Mouse (Mus musculus): Measurements from ENCODE around the gene Trpv4.
A peak's percentile ranks its signal among the peaks of the same experiment; 100 is the strongest.

Gene Trpv4

DNA sequence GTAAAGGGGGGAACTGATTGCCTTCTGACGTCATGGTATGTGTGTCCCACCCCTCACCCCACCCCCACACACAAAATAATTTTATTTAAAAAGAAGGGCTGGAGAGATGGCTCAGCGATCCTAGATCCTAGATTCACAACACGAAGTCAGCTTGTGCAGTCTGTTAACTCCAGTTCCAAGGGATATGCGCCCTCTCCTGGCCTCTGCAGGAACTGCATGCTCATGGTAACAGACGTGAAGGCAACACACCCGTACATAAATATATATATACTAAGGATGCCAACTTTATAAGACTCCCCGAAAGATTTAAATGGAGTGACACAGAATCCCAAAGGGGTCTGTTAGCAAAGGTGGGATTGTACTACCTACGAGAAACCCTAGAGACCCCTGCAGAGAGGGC is 39.4 kb downstream of the Trpv4 start:
- DNase-seq (ENCODE audit: low spot score) = peak; percentile 46

- no peak for DNase-seq (ENCODE audit: low spot score)
Measured at GRCm38 (mm10) chr5:114617809-114618208, 40.4 kb downstream of the Trpv4 start.

DNA sequence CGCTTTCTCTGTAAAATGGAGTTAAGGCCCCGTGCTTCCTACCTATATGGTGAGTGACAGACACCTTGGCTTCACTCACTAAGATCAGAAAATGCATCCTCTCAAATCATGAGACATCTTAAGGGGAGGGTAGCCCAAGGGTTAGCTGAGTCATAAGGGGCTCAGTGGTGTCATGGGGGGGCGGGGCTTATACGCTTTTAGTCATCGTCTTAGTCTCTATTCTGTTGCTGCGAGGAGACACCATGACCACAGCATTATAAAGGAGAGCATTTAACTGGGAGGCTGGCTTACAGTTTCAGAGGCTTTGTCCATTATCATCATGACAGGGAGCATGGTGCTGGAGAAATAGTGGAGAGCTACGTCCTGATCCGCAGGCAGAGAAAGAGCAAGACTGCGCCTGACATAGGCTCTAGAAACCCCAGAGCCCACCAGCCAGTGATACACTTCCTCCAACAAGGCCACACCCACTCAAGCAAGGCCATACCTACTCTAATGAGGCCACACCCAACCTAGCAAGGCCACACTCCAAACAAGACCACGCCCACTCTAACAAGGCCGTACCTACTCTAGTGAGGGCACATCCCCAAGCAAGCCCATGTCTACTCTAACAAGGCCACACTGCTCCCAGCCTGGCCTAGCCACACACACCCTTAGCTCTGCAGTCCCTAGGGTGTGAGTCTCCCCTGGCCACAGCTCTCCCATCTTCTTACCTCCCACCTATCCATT is 41.7 kb downstream of the Trpv4 start:
- DNase-seq (ENCODE audit: low spot score) = no peak

- DNase-seq (ENCODE audit: low spot score) = no peak
Measured at GRCm38 (mm10) chr5:114614863-114615262, 43.4 kb downstream of the Trpv4 start.

- DNase-seq (ENCODE audit: low spot score) = no peak
Measured at GRCm38 (mm10) chr5:114611968-114612608, 46.1 kb downstream of the Trpv4 start.

GRCm38 (mm10) chr5:114611256-114611655 is 47.0 kb downstream of the Trpv4 start:
- DNase-seq (ENCODE audit: low spot score) = no peak

DNA sequence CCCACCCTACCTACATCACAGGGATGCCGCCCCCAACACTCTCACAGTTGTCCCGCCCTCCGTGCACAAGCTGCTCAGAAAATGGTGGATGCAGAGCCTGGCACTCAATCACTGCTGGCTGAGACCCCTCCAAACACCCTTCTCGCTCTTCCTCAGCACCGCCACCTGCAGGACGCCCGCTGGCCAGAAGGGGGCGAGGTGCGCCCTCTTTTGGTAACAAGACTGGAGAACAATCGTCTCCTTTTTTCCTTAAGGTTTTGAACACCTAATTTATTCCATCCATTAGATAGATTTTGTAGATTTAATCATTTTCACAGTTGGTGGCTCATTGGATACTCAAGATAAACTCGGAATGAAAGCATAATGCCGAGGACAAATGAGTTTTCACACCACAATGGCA is 49.7 kb downstream of the Trpv4 start:
- peak; percentile 52 for DNase-seq (ENCODE audit: low spot score)

- DNase-seq (ENCODE audit: low spot score) = peak; percentile 68
Measured at GRCm38 (mm10) chr5:114607651-114608050, 50.6 kb downstream of the Trpv4 start.

- no peak for DNase-seq (ENCODE audit: low spot score)
Measured at GRCm38 (mm10) chr5:114605981-114606380, 52.2 kb downstream of the Trpv4 start.

DNA sequence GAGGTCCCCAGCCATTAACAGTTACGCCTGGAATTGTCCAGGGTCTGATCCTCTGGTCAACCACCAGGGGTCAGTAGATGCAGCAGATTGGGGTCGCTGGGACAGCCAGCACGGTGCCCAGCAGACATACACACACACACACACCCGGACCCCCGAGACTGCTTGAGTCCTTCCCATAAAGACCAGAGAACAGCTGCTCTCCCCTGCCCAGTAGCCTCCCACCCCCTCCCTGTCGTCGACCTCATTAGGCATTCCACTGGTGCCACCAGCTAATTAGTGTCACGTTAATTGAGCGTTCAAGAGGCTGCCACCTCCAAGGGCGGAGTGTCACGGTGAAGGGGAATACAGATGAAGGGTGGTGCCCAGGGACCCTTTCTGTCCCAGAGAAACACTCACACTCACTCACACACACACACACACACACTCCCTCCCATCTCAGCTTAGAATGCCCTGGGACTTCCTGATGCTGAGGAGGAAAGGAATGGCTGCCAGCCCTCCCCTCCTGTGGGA is 53.4 kb downstream of the Trpv4 start:
- no peak for DNase-seq (ENCODE audit: low spot score)

GRCm38 (mm10) chr5:114603975-114604374 is 54.2 kb downstream of the Trpv4 start:
- DNase-seq (ENCODE audit: low spot score) = no peak

DNA sequence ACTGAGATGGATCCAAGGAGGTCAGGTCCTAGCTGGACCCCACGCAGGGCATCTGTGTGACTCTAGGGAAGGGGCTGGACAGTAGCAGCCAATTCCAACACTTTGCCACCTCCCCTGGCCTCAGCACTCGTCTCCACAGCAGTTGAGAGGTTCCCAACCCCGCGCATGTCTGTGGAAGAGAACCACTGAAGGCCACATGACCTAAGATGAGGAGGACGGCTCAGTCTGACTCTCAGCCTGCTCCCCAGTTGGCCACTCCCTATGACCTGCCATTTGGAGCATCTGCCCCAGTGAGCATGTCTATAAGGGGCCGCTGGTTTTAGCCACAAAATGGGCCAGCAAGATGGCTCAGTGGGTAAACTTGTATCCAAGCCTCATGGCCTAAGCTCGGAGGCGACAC is 56.2 kb downstream of the Trpv4 start:
- DNase-seq (ENCODE audit: low spot score) = no peak

DNA sequence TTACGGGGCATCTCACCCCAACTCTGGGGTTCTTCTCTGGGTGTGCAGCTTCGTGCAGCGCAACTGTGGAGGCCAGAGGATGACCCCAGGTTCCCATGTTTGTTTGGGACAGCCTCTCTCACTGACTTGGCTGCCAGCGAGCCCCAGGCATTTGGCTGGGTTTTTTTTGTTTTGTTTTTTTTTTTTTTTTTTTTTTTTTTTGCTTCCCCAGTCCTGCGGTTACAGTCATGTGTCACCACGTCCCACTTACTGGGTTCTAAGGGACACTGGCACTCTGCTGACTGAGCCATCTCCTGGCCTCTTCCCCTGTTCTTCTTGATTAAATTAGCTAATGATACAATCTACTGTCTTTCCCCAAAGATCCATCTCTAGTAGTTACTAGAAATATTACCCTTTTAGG is 60.6 kb downstream of the Trpv4 start:
- DNase-seq (ENCODE audit: low spot score) = peak; percentile 30

GRCm38 (mm10) chr5:114597222-114597621 is 61.0 kb downstream of the Trpv4 start:
- DNase-seq (ENCODE audit: low spot score) = peak; percentile 21

GRCm38 (mm10) chr5:114596604-114597003 is 61.6 kb downstream of the Trpv4 start:
- DNase-seq (ENCODE audit: low spot score) = peak; percentile 24

DNA sequence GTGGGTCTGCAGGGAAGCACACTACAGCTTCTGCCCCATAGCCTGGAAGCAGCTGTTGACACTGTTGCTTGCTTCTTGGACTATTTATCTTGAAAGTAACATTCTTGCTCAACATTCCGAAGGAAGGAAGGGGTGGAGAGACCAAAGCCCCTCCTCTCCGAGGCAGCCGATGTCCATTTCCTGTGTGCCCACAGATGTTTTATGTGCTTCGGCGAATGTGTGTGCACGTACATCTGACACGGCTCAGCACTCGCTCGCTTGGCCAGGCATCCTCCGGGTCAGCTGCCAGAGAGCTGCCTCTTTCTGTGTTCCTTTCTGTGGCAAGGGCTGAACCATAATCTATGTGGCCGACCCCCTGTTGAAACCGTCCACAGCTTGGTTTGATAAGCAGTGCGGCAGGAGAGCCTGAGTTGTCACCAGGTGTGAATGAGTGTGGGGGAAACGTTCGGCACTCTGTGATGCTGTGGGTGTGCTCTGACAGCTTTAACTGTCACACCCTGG is 63.4 kb downstream of the Trpv4 start:
- DNase-seq (ENCODE audit: low spot score) = no peak

GRCm38 (mm10) chr5:114593949-114594348 is 64.3 kb downstream of the Trpv4 start:
- no peak for DNase-seq (ENCODE audit: low spot score)

DNA sequence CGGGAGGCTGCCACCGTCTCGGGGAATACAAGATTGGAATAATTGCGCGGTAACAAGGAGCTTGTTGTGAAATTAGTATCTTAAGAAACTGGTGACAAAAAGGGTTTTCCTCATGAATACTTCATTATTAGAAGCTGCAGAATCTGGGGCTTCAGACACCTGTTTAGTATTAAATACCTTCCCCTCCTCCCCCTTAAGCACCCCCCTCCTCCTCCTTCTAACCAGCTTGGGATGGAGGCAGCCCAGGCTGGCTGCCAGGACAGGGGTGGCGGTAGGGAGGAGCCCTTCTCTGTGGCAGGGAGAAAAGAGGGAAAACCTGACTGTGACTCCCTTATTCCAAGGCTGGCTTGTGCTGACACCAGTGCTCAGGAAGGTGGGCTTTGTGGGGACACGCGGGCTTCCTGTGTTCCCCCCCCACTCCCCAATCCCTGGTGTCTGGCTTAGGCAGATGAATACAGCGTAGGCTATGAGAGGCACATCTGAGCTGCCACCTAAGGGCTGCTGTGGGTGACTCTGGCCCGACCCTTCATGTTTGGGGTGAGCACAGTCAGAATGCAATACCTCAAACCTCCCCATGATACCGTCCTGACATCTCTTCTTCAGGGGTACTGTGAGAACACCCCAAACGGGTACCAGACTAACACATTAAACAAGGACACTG is 64.9 kb downstream of the Trpv4 start:
- no peak for DNase-seq (ENCODE audit: low spot score)

DNA sequence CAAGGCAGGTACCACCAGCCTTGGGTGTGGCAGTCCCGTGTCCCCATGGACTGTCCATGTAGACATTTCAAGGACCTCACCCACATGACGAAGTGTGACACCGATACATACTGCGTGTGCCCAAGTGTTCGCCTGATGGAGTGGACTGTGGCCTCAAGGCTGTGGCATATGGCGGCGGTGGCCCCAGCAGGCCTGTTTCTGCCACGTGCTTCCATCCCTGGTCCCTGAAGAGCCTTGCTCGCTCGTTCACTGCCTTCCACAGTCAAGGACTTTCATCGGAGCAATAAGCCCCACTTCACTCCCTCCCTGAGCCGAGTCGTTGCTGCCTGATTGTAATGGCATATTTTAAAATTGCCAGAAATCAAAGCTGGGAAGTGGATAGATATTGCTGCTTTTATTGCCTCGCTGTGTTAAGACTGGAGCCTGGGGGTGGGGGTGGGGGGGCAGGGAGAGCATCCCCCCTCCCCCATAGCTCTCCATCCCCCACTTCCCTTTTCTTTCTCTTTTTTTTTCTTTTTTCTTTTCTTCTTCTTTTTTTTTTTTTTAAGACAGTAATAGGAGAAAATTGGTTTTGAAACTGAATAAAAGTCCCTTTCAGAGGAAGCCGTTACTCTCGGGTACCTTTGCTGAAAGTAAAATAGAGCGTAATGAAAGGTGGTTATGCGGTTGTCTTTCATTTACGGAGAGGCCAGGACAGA is 65.6 kb downstream of the Trpv4 start:
- DNase-seq (ENCODE audit: low spot score) = no peak

DNA sequence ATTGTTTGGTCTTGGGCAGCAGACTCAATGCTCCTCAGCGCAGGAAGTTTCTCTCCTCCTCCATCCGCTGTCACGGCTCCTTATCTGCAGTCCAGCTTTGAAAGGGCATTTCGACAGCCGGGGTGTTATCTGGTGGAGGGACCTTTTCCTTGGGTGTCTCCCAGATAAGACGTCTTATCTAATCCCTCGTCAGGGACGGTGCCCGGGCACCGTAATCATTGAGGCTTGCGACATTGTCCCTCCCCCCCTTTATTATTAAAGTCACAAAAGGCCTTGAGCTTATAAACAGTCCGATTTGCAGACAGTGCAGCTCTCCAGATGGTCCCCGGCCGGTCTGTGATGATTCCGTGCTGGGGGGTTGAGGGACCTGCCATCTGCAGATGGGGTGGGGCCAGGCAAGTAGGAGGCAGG is 67.1 kb downstream of the Trpv4 start:
- no peak for DNase-seq (ENCODE audit: low spot score)

DNA sequence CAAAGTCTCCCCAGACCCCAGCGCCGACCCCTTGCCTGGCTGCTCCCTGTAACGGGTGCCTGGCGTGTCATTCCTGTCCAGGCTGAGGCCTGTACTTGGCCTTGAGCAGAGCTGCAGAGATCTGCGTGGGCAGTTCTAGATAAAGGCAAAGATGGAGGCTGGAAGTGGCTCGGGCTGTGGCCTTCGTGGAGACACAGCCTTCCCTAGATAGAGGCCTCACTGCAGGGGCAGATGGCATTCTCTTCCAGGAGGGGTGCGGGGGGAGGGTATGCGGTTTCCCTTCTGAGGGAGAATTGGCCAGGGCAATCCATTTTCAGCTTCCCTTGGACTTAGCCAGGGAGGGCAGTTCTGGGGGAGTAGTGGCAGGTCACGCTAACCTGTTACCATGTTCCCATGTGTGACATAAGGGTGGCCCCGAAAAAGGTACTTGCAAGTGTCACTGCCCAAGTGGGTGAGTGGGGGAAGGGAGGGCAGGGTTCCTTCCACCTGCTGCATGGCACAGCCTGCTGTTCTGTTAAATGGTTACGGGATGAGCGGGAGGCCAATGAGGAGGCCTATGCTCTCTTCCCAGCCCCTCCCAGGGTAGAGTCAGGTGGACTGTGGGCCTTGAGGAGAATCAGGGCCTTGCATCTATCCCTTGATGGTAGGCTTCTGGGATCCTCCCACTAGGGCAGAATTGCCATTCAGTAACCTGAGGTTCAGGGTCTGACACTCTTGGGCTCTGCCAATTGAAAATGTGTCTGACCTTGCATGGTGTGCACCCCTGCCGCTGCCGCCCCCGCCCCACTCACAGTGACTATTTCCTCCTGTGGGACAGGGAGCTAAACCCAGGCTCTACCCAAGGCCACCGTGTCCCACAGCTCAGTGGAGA is 67.9 kb downstream of the Trpv4 start:
- no peak for DNase-seq (ENCODE audit: low spot score)

All from MN1 (cell line).